Mouse (Mus musculus): ENCODE measurements around the gene Itgb8. TPM values are rescaled to one million over a fixed set of nuclear protein-coding genes. Genes with fewer than 3 reads are reported as not detected.
A peak's percentile ranks its signal among the peaks of the same experiment; 100 is the strongest.

Gene Itgb8
- polyA plus RNA-seq, 1 experiment from 2014 or later = 10.2 TPM

- no peak overlapping the region for H3K27ac ChIP-seq (ENCODE audit: low read length)
- no peaks in the 10 kb centered on the region for H3K4me1 ChIP-seq (replicated peaks; ENCODE audit: control insufficient read depth, insufficient read depth, low read length)
- WGBS = 97% methylated on average over 3 of the region's 3 CpGs
- H3K27me3 ChIP-seq (replicated peaks; ENCODE audit: control insufficient read depth, insufficient read depth, low read length) = no peaks in the 10 kb centered on the region
- ATAC-seq = no peak
- H3K9ac ChIP-seq (replicated peaks; ENCODE audit: low read depth, low read length) = no peak overlapping the region
- no peak overlapping the region for H3K4me2 ChIP-seq (ENCODE audit: low read length)
- H3K4me3 ChIP-seq (replicated peaks; ENCODE audit: low read length) = no peak overlapping the region
- no peaks in the 10 kb centered on the region for H3K36me3 ChIP-seq (ENCODE audit: control insufficient read depth, insufficient read depth)
- H3K9me3 ChIP-seq (ENCODE audit: control insufficient read depth, low read length) = no peaks in the 10 kb centered on the region
Measured at GRCm38 (mm10) chr12:119215225-119215624, 23.4 kb downstream of the Itgb8 start.

- H3K36me3 ChIP-seq (ENCODE audit: control insufficient read depth, insufficient read depth) = no peaks in the 10 kb centered on the region
- no peak for ATAC-seq
- no peak overlapping the region for H3K27ac ChIP-seq (ENCODE audit: low read length)
- peaks cover 8% of the 10 kb centered on the region for H3K4me1 ChIP-seq (replicated peaks; ENCODE audit: control insufficient read depth, insufficient read depth, low read length)
- H3K4me2 ChIP-seq (ENCODE audit: low read length) = no peak overlapping the region
- no peak overlapping the region for H3K9ac ChIP-seq (replicated peaks; ENCODE audit: low read depth, low read length)
- WGBS = 23% methylated on average over 2 of the region's 2 CpGs
- no peaks in the 10 kb centered on the region for H3K27me3 ChIP-seq (replicated peaks; ENCODE audit: control insufficient read depth, insufficient read depth, low read length)
- H3K4me3 ChIP-seq (replicated peaks; ENCODE audit: low read length) = no peak overlapping the region
- no peaks in the 10 kb centered on the region for H3K9me3 ChIP-seq (ENCODE audit: control insufficient read depth, low read length)
Measured at GRCm38 (mm10) chr12:119211533-119211932, 27.1 kb downstream of the Itgb8 start.

- Histone ChIP-seq H3K4me1 (replicated peaks; ENCODE audit: control insufficient read depth, insufficient read depth, low read length) (peaks cover 8% of the 10 kb centered on the region), H3K9ac (replicated peaks; ENCODE audit: low read depth, low read length) (no peak overlapping the region), H3K9me3 (ENCODE audit: control insufficient read depth, low read length) (no peaks in the 10 kb centered on the region), H3K27me3 (replicated peaks; ENCODE audit: control insufficient read depth, insufficient read depth, low read length) (no peaks in the 10 kb centered on the region), H3K27ac (ENCODE audit: low read length) (no peak overlapping the region), H3K4me3 (replicated peaks; ENCODE audit: low read length) (no peak overlapping the region), H3K4me2 (ENCODE audit: low read length) (no peak overlapping the region), H3K36me3 (ENCODE audit: control insufficient read depth, insufficient read depth) (no peaks in the 10 kb centered on the region)
- WGBS = 87% methylated on average over 2 of the region's 2 CpGs
- ATAC-seq = no peak
Measured at GRCm38 (mm10) chr12:119210590-119210989, 28.0 kb downstream of the Itgb8 start.

- no peaks in the 10 kb centered on the region for H3K36me3 ChIP-seq (ENCODE audit: control insufficient read depth, insufficient read depth)
- H3K27me3 ChIP-seq (replicated peaks; ENCODE audit: control insufficient read depth, insufficient read depth, low read length) = no peaks in the 10 kb centered on the region
- peaks cover 8% of the 10 kb centered on the region for H3K4me1 ChIP-seq (replicated peaks; ENCODE audit: control insufficient read depth, insufficient read depth, low read length)
- H3K4me2 ChIP-seq (ENCODE audit: low read length) = no peak overlapping the region
- no peak overlapping the region for H3K4me3 ChIP-seq (replicated peaks; ENCODE audit: low read length)
- H3K9me3 ChIP-seq (ENCODE audit: control insufficient read depth, low read length) = no peaks in the 10 kb centered on the region
- WGBS = 89% methylated on average over 1 of the region's 1 CpGs
- ATAC-seq = no peak
- no peak overlapping the region for H3K27ac ChIP-seq (ENCODE audit: low read length)
- H3K9ac ChIP-seq (replicated peaks; ENCODE audit: low read depth, low read length) = no peak overlapping the region
Measured at GRCm38 (mm10) chr12:119210073-119210425, 28.6 kb downstream of the Itgb8 start.

- no peak for ATAC-seq
- H3K27ac ChIP-seq (ENCODE audit: low read length) = no peak overlapping the region
- WGBS = 96% methylated on average over 2 of the region's 2 CpGs
Measured at GRCm38 (mm10) chr12:119209384-119210072, 29.1 kb downstream of the Itgb8 start.

GRCm38 (mm10) chr12:119207464-119207801, 31.2 kb downstream of the Itgb8 start:
- Histone ChIP-seq H3K9ac (replicated peaks; ENCODE audit: low read depth, low read length) (no peak overlapping the region), H3K4me3 (replicated peaks; ENCODE audit: low read length) (no peak overlapping the region), H3K27me3 (replicated peaks; ENCODE audit: control insufficient read depth, insufficient read depth, low read length) (no peaks in the 10 kb centered on the region), H3K9me3 (ENCODE audit: control insufficient read depth, low read length) (no peaks in the 10 kb centered on the region), H3K4me2 (ENCODE audit: low read length) (no peak overlapping the region), H3K27ac (ENCODE audit: low read length) (no peak overlapping the region), H3K4me1 (replicated peaks; ENCODE audit: control insufficient read depth, insufficient read depth, low read length) (peaks cover 8% of the 10 kb centered on the region), H3K36me3 (ENCODE audit: control insufficient read depth, insufficient read depth) (no peaks in the 10 kb centered on the region)
- WGBS = 57% methylated on average over 1 of the region's 1 CpGs
- no peak for ATAC-seq

More at GRCm38 (mm10) chr12:119209384-119210072, 29.1 kb downstream of the Itgb8 start:
- no peaks in the 10 kb centered on the region for H3K36me3 ChIP-seq (ENCODE audit: control insufficient read depth, insufficient read depth)
- H3K9me3 ChIP-seq (ENCODE audit: control insufficient read depth, low read length) = no peaks in the 10 kb centered on the region
- peaks cover 8% of the 10 kb centered on the region for H3K4me1 ChIP-seq (replicated peaks; ENCODE audit: control insufficient read depth, insufficient read depth, low read length)
- no peak overlapping the region for H3K4me2 ChIP-seq (ENCODE audit: low read length)
- no peak overlapping the region for H3K4me3 ChIP-seq (replicated peaks; ENCODE audit: low read length)
- H3K27me3 ChIP-seq (replicated peaks; ENCODE audit: control insufficient read depth, insufficient read depth, low read length) = no peaks in the 10 kb centered on the region
- no peak overlapping the region for H3K9ac ChIP-seq (replicated peaks; ENCODE audit: low read depth, low read length)

GRCm38 (mm10) chr12:119206711-119207463, 31.7 kb downstream of the Itgb8 start:
- Histone ChIP-seq H3K27me3 (replicated peaks; ENCODE audit: control insufficient read depth, insufficient read depth, low read length) (no peaks in the 10 kb centered on the region), H3K9ac (replicated peaks; ENCODE audit: low read depth, low read length) (no peak overlapping the region), H3K4me1 (replicated peaks; ENCODE audit: control insufficient read depth, insufficient read depth, low read length) (peaks cover 8% of the 10 kb centered on the region), H3K27ac (ENCODE audit: low read length) (no peak overlapping the region), H3K9me3 (ENCODE audit: control insufficient read depth, low read length) (no peaks in the 10 kb centered on the region), H3K36me3 (ENCODE audit: control insufficient read depth, insufficient read depth) (no peaks in the 10 kb centered on the region), H3K4me2 (ENCODE audit: low read length) (no peak overlapping the region), H3K4me3 (replicated peaks; ENCODE audit: low read length) (no peak overlapping the region)
- 60% methylated on average over 6 of the region's 6 CpGs for WGBS
- ATAC-seq = peak; percentile 89

GRCm38 (mm10) chr12:119204411-119204810, 34.2 kb downstream of the Itgb8 start:
- H3K9ac ChIP-seq (replicated peaks; ENCODE audit: low read depth, low read length) = no peak overlapping the region
- WGBS = 84% methylated on average over 2 of the region's 2 CpGs
- no peak overlapping the region for H3K4me2 ChIP-seq (ENCODE audit: low read length)
- H3K4me1 ChIP-seq (replicated peaks; ENCODE audit: control insufficient read depth, insufficient read depth, low read length) = peaks cover 8% of the 10 kb centered on the region
- H3K27me3 ChIP-seq (replicated peaks; ENCODE audit: control insufficient read depth, insufficient read depth, low read length) = no peaks in the 10 kb centered on the region
- no peak overlapping the region for H3K27ac ChIP-seq (ENCODE audit: low read length)
- no peak for ATAC-seq
- H3K4me3 ChIP-seq (replicated peaks; ENCODE audit: low read length) = no peak overlapping the region
- no peaks in the 10 kb centered on the region for H3K9me3 ChIP-seq (ENCODE audit: control insufficient read depth, low read length)
- no peaks in the 10 kb centered on the region for H3K36me3 ChIP-seq (ENCODE audit: control insufficient read depth, insufficient read depth)

- Histone ChIP-seq H3K27ac (ENCODE audit: low read length) (no peak overlapping the region), H3K9me3 (ENCODE audit: control insufficient read depth, low read length) (no peaks in the 10 kb centered on the region), H3K4me2 (ENCODE audit: low read length) (no peak overlapping the region), H3K4me3 (replicated peaks; ENCODE audit: low read length) (no peak overlapping the region), H3K36me3 (ENCODE audit: control insufficient read depth, insufficient read depth) (no peaks in the 10 kb centered on the region), H3K9ac (replicated peaks; ENCODE audit: low read depth, low read length) (no peak overlapping the region), H3K27me3 (replicated peaks; ENCODE audit: control insufficient read depth, insufficient read depth, low read length) (no peaks in the 10 kb centered on the region), H3K4me1 (replicated peaks; ENCODE audit: control insufficient read depth, insufficient read depth, low read length) (peaks cover 8% of the 10 kb centered on the region)
- no peak for ATAC-seq
- WGBS = 79% methylated on average over 2 of the region's 2 CpGs
Measured at GRCm38 (mm10) chr12:119202766-119203165, 35.8 kb downstream of the Itgb8 start.

All from forebrain, embryonic 16.5 days (tissue).